Mouse (Mus musculus): Measurements from ENCODE around the gene Saysd1.
A peak's percentile ranks its signal among the peaks of the same experiment; 100 is the strongest.

Gene Saysd1

GRCm38 (mm10) chr14:20112218-20112617 is 26.1 kb downstream of the Saysd1 start:
- no peak for DNase-seq (ENCODE audit: low spot score in 2 of 2)

- no peak for DNase-seq (ENCODE audit: low spot score in 2 of 2)
Observed at GRCm38 (mm10) chr14:20110945-20111344, 27.4 kb downstream of the Saysd1 start.

GRCm38 (mm10) chr14:20106271-20106670 is 32.1 kb downstream of the Saysd1 start:
- DNase-seq (ENCODE audit: low spot score in 2 of 2), result peak in 1 of 2 experiments; percentile 17

DNA sequence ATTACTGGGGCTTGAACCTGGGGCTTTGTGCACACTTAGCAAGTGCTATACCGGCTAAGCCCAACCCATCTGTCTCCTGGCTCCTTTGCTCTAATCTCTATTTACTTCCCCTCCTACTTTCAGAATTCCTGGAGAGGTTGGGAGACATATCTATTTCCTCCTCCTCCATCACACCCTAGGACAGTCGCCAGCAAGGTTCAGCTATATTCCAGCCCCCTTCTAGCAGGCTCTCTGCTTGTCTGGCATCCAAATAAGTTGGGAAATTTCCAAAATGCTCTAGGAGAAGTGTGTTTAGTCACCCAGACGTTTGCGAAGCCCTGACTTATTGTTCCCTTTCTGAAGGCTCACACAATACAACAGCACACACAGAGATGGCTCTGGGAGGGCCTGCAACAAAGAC is 35.1 kb downstream of the Saysd1 start:
- no peak for DNase-seq (ENCODE audit: low spot score in 2 of 2)

DNA sequence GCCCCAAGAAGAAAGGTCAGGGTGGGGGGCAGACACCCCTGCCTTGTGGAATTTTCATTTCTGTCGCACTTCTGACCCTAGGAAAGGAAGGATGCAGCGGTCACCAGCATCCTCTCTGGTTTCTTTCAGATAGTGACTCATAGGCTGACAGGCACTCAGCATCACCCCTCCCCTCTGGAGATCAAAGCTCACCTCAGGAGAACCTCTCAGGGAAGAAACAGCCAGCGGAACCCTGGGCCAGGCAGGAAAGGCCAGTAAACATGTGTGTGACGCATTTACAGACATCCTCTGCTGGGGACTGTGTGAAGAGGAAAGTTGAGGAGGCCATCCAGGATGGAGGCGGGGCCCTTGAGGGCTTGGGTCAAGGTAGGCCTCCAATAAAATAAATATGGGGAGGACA is 40.3 kb downstream of the Saysd1 start:
- DNase-seq (ENCODE audit: low spot score in 2 of 2), result peak in 1 of 2 experiments; percentile 43

DNA sequence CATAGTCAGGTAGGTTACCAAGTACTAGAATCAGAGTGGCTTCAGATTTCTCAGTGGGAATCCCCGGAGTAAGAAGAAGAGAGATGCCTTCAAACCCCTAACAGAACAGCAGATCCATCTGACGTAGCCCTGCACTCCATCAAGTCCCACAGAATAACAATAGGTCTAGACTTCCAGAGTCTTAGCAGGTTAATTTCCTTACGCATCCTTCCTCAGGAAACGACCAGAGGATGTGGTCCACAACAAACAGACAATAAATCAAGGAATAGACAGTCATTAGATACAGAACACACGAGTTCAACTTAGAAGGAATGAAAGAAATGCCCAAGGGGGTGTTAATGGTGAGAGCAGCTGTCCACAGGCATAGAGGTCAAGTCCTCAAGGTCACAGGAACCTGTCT is 43.4 kb downstream of the Saysd1 start:
- DNase-seq (ENCODE audit: low spot score in 2 of 2), result no peak

DNA sequence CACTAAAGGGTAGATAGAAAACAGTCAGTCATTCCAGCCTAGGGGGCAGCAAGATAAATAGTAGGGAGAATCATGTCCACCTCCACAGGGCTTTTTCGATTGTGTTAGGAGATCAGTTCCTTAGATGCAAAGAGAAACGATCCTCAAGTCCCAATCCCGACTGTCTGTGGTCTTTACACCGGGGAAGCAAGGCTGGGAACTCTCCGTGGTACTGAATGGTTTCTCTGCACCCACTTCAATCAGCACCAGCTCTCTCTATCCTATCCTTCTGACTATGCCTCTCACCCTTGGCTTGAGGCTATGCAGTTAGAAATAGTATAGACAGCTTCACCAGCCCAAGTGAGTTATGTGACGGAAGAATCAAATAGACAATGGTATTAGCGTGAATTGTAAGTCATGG is 44.8 kb downstream of the Saysd1 start:
- no peak for DNase-seq (ENCODE audit: low spot score in 2 of 2)

GRCm38 (mm10) chr14:20084335-20084734 is 54.0 kb downstream of the Saysd1 start:
- no peak for DNase-seq (ENCODE audit: low spot score in 2 of 2)

DNA sequence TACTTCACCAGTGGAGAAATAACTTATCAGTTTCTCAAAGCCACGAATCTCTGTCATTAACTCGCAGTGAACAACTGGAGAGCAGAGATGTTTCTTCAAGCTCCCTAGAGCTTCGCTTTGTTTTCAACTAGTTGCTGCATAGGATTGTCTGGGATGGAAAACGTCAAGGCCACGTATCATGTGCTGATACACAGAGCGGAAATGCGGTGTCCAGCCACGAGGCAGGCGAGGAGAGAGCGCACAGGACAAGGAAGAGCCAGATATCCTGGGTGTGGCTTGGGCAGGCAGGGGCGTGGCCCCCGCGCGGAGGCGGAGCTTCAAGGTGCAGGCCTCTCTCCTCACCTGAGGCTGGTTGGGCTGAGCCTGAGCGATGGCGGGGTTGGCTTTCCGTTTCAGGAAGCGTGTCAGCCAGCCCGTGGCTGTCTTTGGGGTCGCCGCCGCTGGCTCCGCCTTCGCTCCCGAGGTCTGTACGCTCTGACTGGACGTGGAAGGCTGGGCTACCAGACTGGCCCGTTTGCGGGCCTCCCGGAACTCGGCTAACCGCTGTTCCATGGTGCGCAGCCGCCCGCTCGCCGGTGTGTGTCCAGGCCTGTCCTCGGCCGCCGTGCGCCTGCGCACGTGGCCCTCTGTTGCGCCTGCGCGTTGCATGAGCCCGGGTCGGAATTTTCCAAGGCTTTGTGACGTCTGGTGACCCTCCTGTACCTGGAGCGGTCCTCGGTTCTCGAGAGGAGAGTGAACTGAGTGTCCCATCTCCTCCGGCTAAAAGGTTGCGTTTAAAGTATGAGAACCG is 55.6 kb downstream of the Saysd1 start:
- peak; percentile 93 for DNase-seq (ENCODE audit: low spot score in 2 of 2)

- no peak for DNase-seq (ENCODE audit: low spot score in 2 of 2)
Observed at GRCm38 (mm10) chr14:20081937-20082533, 56.3 kb downstream of the Saysd1 start.

DNA sequence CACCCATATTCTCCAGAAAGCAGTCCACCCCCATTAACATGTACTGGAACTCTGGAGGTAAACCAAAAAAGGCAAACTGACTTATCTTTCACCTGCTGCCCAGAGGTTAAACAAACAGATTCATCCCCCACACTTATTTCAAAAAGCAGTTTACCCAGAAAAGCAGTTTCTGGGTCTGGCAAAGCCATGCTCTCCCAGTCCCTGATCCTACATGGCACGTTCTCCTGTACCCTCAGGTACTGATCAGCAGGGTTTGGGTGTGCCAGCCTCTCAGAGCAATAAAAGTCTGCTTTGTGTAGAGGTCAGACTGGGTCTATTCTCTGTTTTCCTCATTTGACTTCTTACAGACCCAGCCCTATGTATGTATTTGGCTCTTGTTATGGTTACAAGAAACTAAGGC is 57.2 kb downstream of the Saysd1 start:
- DNase-seq (ENCODE audit: low spot score in 2 of 2), result no peak

DNA sequence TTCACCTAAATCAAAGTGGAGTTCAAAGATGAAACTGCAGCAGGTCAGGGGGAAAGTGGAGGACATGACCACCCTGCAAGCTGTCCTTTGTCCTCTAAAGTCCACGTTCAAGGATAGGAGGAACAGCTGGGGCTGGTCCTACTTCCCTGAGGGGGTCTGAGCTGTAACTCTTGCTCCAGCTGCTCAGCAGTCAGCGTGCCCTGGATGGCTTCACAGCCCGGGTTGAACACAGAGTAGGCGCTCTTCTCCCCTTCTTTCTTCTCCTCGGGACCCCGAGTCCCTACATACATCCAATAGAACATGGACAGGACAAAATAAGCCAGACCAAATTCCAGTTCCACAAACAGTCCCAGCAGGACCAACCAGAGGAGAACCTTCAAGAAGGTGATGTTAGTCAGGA is 61.2 kb downstream of the Saysd1 start:
- no peak for DNase-seq (ENCODE audit: low spot score in 2 of 2)

GRCm38 (mm10) chr14:20075544-20075943 is 62.8 kb downstream of the Saysd1 start:
- DNase-seq (ENCODE audit: low spot score in 2 of 2), result no peak

GRCm38 (mm10) chr14:20074759-20075158 is 63.6 kb downstream of the Saysd1 start:
- DNase-seq (ENCODE audit: low spot score in 2 of 2), result no peak

- DNase-seq (ENCODE audit: low spot score in 2 of 2), result no peak
Observed at GRCm38 (mm10) chr14:20070629-20071028, 67.7 kb downstream of the Saysd1 start.

DNA sequence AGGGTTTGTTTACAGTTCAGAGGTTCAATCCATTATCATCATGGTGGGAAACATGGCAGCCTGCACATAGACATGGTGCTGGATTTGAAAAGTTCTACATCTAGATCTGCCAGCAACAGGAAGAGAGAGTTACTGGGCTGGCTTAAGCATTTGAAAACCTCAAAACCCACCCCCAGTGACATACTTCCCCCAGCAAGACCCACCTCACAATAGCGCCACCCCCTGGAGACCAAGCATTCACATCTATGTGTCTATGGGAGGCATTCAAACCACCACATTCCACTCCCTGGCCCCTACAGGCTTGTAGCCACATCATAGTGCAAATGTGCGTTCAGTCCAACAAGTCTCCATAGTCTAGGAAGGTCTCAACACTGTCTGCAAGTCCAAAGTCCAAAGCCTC is 70.0 kb downstream of the Saysd1 start:
- no peak for DNase-seq (ENCODE audit: low spot score in 2 of 2)

DNA sequence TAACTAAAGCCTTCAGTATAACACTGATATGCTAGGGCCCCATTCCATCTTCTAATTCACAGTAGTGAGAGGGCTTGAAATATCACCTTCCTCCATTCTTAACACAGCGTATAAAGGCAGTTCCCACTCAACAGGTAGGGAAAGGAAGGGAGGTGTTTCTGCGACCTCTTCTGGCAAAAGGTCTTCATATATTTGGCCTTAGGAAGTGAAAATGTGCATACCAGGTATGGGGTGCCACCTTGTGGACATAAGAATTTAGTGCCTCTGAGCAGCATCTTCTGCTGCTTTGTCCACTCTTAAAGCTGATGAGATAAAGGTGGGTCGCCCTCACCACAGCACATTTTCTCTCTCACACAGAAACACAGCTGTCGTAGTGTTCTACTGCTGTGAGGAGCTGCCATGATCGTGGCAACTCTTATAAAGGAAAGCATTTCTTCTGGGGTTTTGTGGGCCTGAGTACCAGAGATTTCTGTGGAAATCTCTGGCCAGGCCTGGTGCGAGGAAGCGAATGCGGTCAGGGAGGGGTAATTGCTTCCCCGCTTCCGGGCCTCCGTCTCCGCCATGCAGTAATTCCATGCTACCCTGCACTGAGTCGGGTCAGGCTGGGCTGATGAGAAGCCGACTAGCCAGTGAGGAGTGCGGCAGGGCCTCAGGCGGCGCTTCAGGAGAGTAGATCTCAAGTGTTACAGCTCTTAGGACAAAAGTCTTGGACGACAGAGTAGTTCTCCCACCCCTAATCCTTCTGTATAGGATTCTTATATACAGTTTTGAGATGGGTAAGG is 70.8 kb downstream of the Saysd1 start:
- DNase-seq (ENCODE audit: low spot score in 2 of 2), result peak; percentile 37 to 56

GRCm38 (mm10) chr14:20064771-20065170 is 73.6 kb downstream of the Saysd1 start:
- DNase-seq (ENCODE audit: low spot score in 2 of 2), result no peak

DNA sequence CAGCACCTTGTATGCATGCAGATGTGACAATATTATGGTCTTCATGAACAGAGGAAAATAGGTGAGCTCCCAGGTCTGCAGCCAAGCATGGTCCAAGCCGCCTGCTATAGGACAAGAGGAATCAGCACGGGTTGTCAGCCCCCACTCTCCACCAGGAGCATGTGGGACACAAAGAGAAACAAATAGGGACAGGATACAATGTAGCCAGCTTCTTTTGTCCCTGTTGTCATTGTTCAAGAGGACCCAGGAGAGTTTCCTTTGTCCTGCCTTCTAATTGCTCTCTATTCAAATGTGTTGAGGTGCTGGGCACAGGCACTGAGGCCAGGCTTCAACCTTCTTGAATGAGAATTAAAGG is 89.9 kb downstream of the Saysd1 start:
- no peak for DNase-seq (ENCODE audit: low spot score in 2 of 2)

DNA sequence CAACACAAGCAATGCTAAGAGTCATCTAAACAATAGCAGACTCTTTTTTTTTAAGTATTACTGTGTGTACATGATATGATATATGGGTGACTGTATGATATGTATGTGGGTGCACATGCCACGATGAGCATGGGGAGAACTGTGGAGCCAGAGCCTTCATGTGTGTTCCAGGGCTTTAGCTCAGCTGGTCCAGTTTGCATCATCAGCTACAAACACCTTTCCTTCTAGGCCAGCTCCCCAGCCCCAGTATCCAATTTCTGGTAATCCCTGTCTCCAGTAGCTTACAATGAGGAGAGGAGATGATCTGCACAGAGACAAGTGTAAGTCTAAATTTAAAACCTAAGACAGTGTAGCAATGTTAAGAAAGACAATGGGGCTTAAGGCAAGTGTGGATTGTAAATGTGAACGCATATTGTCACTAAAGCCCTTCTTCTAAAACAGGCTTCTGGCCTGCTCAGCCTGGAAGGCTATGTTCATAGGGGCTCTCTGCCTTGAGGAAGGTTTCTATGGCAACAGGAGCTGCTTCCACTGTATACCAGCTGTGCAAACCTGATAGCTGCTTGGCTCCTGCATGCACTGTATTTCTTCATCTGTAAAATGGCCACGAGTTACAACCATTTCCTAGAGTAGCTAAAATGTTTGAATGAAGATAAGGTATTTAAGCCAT is 90.4 kb downstream of the Saysd1 start:
- DNase-seq (ENCODE audit: low spot score in 2 of 2), result no peak

DNA sequence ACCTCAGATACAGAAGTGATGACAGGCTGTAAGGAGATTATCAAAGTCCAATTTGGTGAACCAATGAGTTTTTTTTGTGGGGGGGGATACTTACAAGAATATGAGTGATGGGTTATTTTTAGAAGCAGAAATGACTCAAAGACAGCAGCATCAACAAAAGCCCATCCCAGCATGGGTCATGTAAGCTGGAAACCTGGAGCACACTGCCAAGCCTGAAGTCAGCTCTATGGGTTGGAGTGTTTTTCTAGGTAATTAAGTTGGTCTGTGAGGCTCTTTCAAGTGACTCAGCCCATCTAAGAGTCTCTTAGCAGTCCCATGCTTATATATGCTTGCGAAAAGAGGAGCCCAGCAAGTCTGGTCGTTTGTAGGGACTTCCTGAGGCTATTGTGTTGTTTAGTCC is 91.0 kb downstream of the Saysd1 start:
- DNase-seq (ENCODE audit: low spot score in 2 of 2), result no peak

DNA sequence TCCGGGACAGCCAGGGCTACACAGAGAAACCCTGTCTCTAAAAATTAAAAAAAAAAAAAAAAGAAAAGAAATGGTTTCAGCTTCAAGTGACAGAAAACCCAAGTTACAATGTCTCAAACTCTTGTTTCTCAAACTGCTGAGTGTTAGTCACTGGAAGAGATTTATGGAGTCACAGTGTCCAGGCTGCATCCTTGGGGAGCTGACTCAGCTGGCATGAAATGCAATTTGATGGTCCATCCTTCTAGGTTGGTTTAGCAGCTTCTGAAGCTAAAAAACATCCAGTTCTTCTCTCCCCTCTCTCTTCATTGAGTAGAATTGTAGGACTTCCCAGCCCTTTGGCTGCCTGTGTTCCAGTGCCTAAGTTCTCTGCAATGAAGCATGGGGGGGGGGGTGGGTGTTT is 94.3 kb downstream of the Saysd1 start:
- DNase-seq (ENCODE audit: low spot score in 2 of 2), result no peak

Data from heart, adult 9 months (tissue).